Mouse (Mus musculus): ENCODE data around the gene Sstr5. TPM values are rescaled to one million over a fixed set of nuclear protein-coding genes. Genes with fewer than 3 reads are reported as not detected.

Gene Sstr5
- polyA plus RNA-seq, 1 experiment: not detected

Other genes starting within 250 kb of the Sstr5 start
- 4.0 and 4.3 TPM in 2 replicates for gene Baiap3, start 240.9 kb downstream of the Sstr5 start, polyA plus RNA-seq (2012; rRNA removed)
- 136 and 144 TPM in 2 replicates for gene Ube2i, start 222.7 kb downstream of the Sstr5 start, polyA plus RNA-seq (2012; rRNA removed)
- 0.34 and 0.42 TPM in 2 replicates for gene Prss34, start 198.9 kb downstream of the Sstr5 start, polyA plus RNA-seq (2012; rRNA removed)
- gene Prss28, start 188.6 kb downstream of the Sstr5 start, polyA plus RNA-seq (2012; rRNA removed): not detected in 2 replicates
- 0.27 TPM in 1 of 2 replicates, not detected in the other for gene Prss29, start 178.6 kb downstream of the Sstr5 start, polyA plus RNA-seq (2012; rRNA removed)
- 0.32 and 0.44 TPM in 2 replicates for gene Tpsab1, start 151.7 kb downstream of the Sstr5 start, polyA plus RNA-seq (2012; rRNA removed)
- gene Tpsb2, start 131.0 kb downstream of the Sstr5 start, polyA plus RNA-seq (2012; rRNA removed): 4.3 and 9.6 TPM in 2 replicates
- gene Tpsg1, start 128.0 kb downstream of the Sstr5 start, polyA plus RNA-seq (2012; rRNA removed): 0.25 TPM in 1 of 2 replicates, not detected in the other
- 8.9 and 15.1 TPM in 2 replicates for gene Cacna1h, start 63.5 kb downstream of the Sstr5 start, polyA plus RNA-seq (2012; rRNA removed)
- gene Tekt4, start 42.7 kb downstream of the Sstr5 start, polyA plus RNA-seq (2012; rRNA removed): 3.0 and 4.3 TPM in 2 replicates
- gene Sox8, start 73.4 kb upstream of the Sstr5 start, polyA plus RNA-seq (2012; rRNA removed): 1.0 and 1.2 TPM in 2 replicates
- gene Lmf1, start 81.8 kb upstream of the Sstr5 start, polyA plus RNA-seq (2012; rRNA removed): 23.3 and 24.8 TPM in 2 replicates
- gene Gng13, start 219.9 kb upstream of the Sstr5 start, polyA plus RNA-seq (2012; rRNA removed): not detected in 2 replicates
- 2.6 and 2.9 TPM in 2 replicates for gene Chtf18, start 230.1 kb upstream of the Sstr5 start, polyA plus RNA-seq (2012; rRNA removed)
- gene Rpusd1, start 230.4 kb upstream of the Sstr5 start, polyA plus RNA-seq (2012; rRNA removed): 25.8 and 28.8 TPM in 2 replicates
- 0.36 and 0.38 TPM in 2 replicates for gene Mslnl, start 238.8 kb upstream of the Sstr5 start, polyA plus RNA-seq (2012; rRNA removed)